Mouse (Mus musculus): Measurements from ENCODE around the gene Cat.

DNA sequence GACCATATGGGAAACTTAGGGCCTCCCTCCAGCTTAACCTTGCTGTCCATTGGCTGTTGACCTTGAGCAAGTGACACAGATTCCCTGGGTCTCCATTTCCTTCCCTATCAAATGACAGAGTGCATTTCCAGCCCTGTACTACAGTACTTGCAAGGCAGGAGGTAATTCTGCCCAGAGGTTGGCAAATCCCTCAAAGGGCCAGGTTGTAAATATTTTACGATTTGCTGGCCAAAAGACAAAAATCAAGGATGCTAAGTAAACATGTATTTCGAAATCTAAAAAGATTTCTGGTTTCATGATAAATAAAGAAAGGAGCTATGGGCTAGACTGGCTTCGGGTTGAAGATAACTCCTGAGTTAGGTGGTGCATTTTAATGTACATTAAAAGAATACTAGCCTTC is 56.6 kb downstream of the Cat start:
- no peak for TF ChIP-seq CTCF (IDR thresholded peaks at IDR 0.05; ENCODE audit: borderline replicate concordance, extremely low read depth, insufficient read depth, insufficient read length)
- TF ChIP-seq POLR2A (IDR thresholded peaks at IDR 0.05; ENCODE audit: borderline replicate concordance, extremely low read depth, insufficient read depth, insufficient read length, poor library complexity, severe bottlenecking), result no peak

Measured in brain, embryonic 14.5 days (tissue).